ENCODE assay signal across 9 mouse cellular contexts in genomic region chr9:75527368-75528059, GRCm38 (mm10). TPM values are rescaled to one million over a fixed set of nuclear protein-coding genes. Genes with fewer than 3 reads are reported as not detected.
A peak's percentile ranks its signal among the peaks of the same experiment; 100 is the strongest.
DNase-seq lines count a peak whose midpoint lies in the region; ATAC-seq and TF ChIP-seq lines count a peak whose summit lies in the region.
"Had no signal": no experiment of that assay in that cellular context is flagged by ENCODE, and none has a peak within 500 bp of the region (broad histone marks: within the 10 kb centered on the region; RNA-seq: fewer than 3 reads in every experiment).

No protein-coding gene starts in this region.

- peak; percentile 41; the same call in 1 of the 2 replicates for ATAC-seq in frontal cortex, adult (ENCODE audit: low TSS enrichment)
- peak; percentile 97 for ATAC-seq in intestine, postnatal 0 days
- peak; percentile 95 for ATAC-seq in stomach, embryonic 15.5 days (ENCODE audit: insufficient read depth, low FRiP score, low read depth)

- H3K9ac ChIP-seq in intestine, postnatal 0 days (ENCODE audit: low read depth, low read length) = no peak overlapping the region
- H3K9ac ChIP-seq in stomach, embryonic 15.5 days = no peak overlapping the region

- peaks cover 20% of the 10 kb centered on the region; the same call in 1 of the 2 replicates for H3K36me3 ChIP-seq in intestine, postnatal 0 days (ENCODE audit: control insufficient read depth, insufficient read depth)
- peaks cover 16% of the 10 kb centered on the region for H3K36me3 ChIP-seq in stomach, embryonic 15.5 days

- no peak overlapping the region for H3K4me3 ChIP-seq in intestine, postnatal 0 days (ENCODE audit: low read depth, low read length)
- H3K4me3 ChIP-seq in stomach, embryonic 15.5 days (replicated peaks) = no peak overlapping the region

- H3K4me1 ChIP-seq in intestine, postnatal 0 days (replicated peaks; ENCODE audit: control insufficient read depth, insufficient read depth, low read length) = no peaks in the 10 kb centered on the region
- H3K4me1 ChIP-seq in stomach, embryonic 15.5 days = no peaks in the 10 kb centered on the region

- no peak for DNase-seq in frontal cortex, adult 2 months (ENCODE audit: extremely low spot score in 1 of 2, low spot score in 1 of 2)
- peak; percentile 74 for DNase-seq in 3134 (ENCODE audit: extremely low read depth, insufficient read length, low spot score)
- peak; percentile 65 for DNase-seq in c-Kit-positive CD71-positive TER-119-positive erythroid progenitor cells, embryonic 14.5 days (ENCODE audit: low spot score)
- no peak for DNase-seq in layer of hippocampus, postnatal 25 days (ENCODE audit: extremely low spot score in 1 of 2, low spot score in 1 of 2)
- DNase-seq in thymus, postnatal 10 days (ENCODE audit: low spot score in 2 of 2) = no peak

- 0 out of 2 replicates have a peak overlapping the region, but pooled peaks have one; percentile 24 for H3K4me2 ChIP-seq in intestine, postnatal 0 days (replicated peaks; ENCODE audit: low read depth)
- H3K4me2 ChIP-seq in stomach, embryonic 15.5 days = no peak overlapping the region

- WGBS in intestine, postnatal 0 days = 48% methylated on average over 13 of the region's 13 CpGs
- WGBS in stomach, embryonic 15.5 days = 67% methylated on average over 13 of the region's 13 CpGs

- H3K27ac ChIP-seq in intestine, postnatal 0 days (ENCODE audit: low read depth, low read length) = no peak overlapping the region
- H3K27ac ChIP-seq in stomach, embryonic 15.5 days = peak overlapping the region; percentile 11; the same call in 1 of the 2 replicates

- no peaks in the 10 kb centered on the region for H3K9me3 ChIP-seq in intestine, postnatal 0 days (ENCODE audit: control insufficient read depth)
- H3K9me3 ChIP-seq in stomach, embryonic 15.5 days = no peaks in the 10 kb centered on the region

- no peak; the same call in 1 of the 2 replicates for TF ChIP-seq CTCF in intestine, postnatal 0 days (IDR thresholded peaks at IDR 0.05; ENCODE audit: low read depth)

- H3K27me3 ChIP-seq in intestine, postnatal 0 days (replicated peaks; ENCODE audit: control insufficient read depth, insufficient read depth, low read length) = no peaks in the 10 kb centered on the region
- H3K27me3 ChIP-seq in stomach, embryonic 15.5 days (replicated peaks) = no peaks in the 10 kb centered on the region
- H3K27me3 ChIP-seq: CH12.LX had no signal

RNA-seq across cellular contexts. Expression of gene Tmod3, which starts 31.9 kb away (rescaled TPM):
- 53.7 and 62.4 TPM in 2 replicates for polyA plus RNA-seq in frontal cortex, adult 2 months (2012; rRNA removed)
- 65.5 and 70.2 TPM in 2 replicates for polyA plus RNA-seq in intestine, postnatal 0 days (2015; fragmentation: Nextera tagmentation; extraction: Ambion mirVana)
- polyA plus RNA-seq in stomach, embryonic 15.5 days (2015; fragmentation: Nextera tagmentation; extraction: Ambion mirVana) = 138 and 153 TPM in 2 replicates
- 10 to 100 TPM; 38.7 to 42.6 TPM for total RNA-seq in layer of hippocampus, postnatal 25 days (2021)

Comparison
In these comparisons a context has a peak if more than half of its experiments do, and no peak if none do; other contexts are left out.
1. ATAC-seq: peak in every context shown above with its lines; median percentile 97 in intestine, postnatal 0 days; 95 in stomach, embryonic 15.5 days; 41 in frontal cortex, adult.
2. DNase-seq: peak in 3134 (single experiment) and c-Kit-positive CD71-positive TER-119-positive erythroid progenitor cells, embryonic 14.5 days (single experiment); none in frontal cortex, adult 2 months (0 of 2), layer of hippocampus, postnatal 25 days (0 of 2) and thymus, postnatal 10 days (0 of 2).